Mouse (Mus musculus) small intestine, adult 2 months (tissue): ENCODE results near the gene Tmem106c. TPM values are rescaled to one million over a fixed set of nuclear protein-coding genes. Genes with fewer than 3 reads are reported as not detected.

ENCODE experiments used
- H3K27ac ChIP-seq: fragments of 200-500 bp; 2 replicates; pipeline ENCODE4 v1.5.1; 2012; ENCODE audit warnings: low read depth, low read length, control low read depth, inconsistent platforms; ENCODE audit not compliant: insufficient read depth
- H3K27me3 ChIP-seq: fragments of 200-500 bp; 2 replicates; pipeline ENCODE4 v1.6.1; 2012; ENCODE audit warnings: mild to moderate bottlenecking, moderate library complexity, low read length, inconsistent platforms; ENCODE audit not compliant: control insufficient read depth, insufficient read depth
- H3K36me3 ChIP-seq: fragments of 200-500 bp; 2 replicates; pipeline ENCODE4 v1.6.1; 2012; ENCODE audit warnings: mild to moderate bottlenecking, low read length, control low read depth, inconsistent platforms; ENCODE audit not compliant: control insufficient read depth, insufficient read depth
- H3K4me1 ChIP-seq: fragments of 200-500 bp; 2 replicates; pipeline ENCODE4 v1.6.1; 2012; ENCODE audit warnings: low read length, inconsistent platforms, mixed read lengths; ENCODE audit not compliant: control insufficient read depth, insufficient read depth, insufficient read length
- H3K4me3 ChIP-seq: fragments of 200-500 bp; 2 replicates; pipeline ENCODE4 v1.5.1; 2012; ENCODE audit warnings: low read depth, mild to moderate bottlenecking, control low read depth, inconsistent platforms, low read length, moderate library complexity
- CTCF ChIP-seq: fragments of 200-500 bp; IDR thresholded peaks from 2 replicates; pipeline ENCODE4 v1.5.1; 2012; ENCODE audit warnings: low read depth, mild to moderate bottlenecking, control low read depth, inconsistent platforms, low read length, moderate library complexity, mixed read lengths; ENCODE audit not compliant: insufficient replicate concordance, insufficient read length; ENCODE audit errors: extremely low read depth
- POLR2A ChIP-seq: fragments of 200-500 bp; IDR thresholded peaks from 2 replicates; pipeline ENCODE4 v1.6.1; 2012; ENCODE audit warnings: low read depth, mild to moderate bottlenecking, control low read depth, inconsistent platforms, low read length, moderate library complexity
- WGBS: fragments of 180-500 bp; shearing (Covaris S2); methylation state at CpG from one replicate; pipeline ENCODE4 v1.1.7; 2018; 5-methylcytosine and 5-hydroxymethylcytosine counted together
- polyA plus RNA-seq: library from polyadenylated mRNA; depleted of rRNA; stranded (reverse); fragments of >200 nt; gene quantifications from 2 replicates; pipeline ENCODE4 v1.2.3, GENCODE M21; 2012

The Tmem106c gene
- polyA plus RNA-seq, 1 experiment, result 8.6 TPM

DNA sequence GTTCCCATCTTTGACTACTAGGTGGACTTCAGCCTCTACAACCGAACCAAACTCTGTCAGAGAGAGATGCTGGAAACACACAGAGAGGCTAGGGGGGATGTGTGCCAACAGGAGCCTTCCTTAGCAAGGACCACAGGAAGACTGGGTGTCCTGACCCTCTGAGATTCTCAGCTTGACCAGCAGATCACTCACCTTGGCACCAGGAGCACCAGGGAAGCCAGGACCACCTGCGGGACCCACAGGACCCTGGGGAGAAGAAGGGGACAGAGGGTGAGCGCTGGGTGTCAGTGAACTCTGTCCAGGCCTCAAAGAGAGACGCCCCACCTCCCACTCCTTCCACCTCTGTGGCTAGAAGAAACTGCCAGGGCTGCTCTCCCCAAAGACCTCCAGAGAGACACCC is 26.7 kb downstream of the Tmem106c start:
- H3K27me3 ChIP-seq, result no peaks in the 10 kb centered on the region
- H3K36me3 ChIP-seq, result no peaks in the 10 kb centered on the region
- H3K27ac ChIP-seq, result no peak overlapping the region
- H3K4me1 ChIP-seq, result no peaks in the 10 kb centered on the region; the same call in 1 of the 2 replicates
- no peak for TF ChIP-seq CTCF
- TF ChIP-seq POLR2A, result no peak
- no peak overlapping the region for H3K4me3 ChIP-seq
- 52% methylated on average over 4 of the region's 4 CpGs for WGBS

DNA sequence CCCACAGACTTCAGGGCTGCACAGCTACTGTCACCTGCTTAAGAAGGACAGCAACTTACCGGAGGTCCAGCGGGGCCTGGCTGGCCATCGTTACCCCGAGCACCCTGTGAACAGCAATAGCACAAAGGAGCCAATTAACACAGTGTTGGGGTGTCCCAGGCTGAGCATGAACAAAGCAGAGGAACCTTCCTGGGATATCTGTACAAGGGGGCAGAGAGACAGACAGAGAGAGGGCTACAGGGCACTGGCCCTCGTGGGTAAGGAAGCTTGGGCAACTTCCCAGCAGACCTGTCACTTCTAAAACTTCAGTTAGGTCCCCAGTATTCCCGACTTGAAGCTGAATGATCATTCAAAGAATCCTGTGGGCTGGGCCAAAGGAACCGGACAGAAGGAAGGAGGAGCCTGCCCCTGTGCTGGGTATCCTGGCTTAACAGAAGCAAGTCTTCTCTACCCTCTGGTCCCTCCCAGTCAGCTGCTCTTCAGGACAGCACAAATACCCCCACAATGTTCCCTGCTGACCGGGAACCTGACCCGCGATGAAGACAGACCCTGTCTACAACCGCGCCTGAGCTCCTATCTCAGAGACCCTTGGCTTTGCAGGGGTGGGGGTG is 27.4 kb downstream of the Tmem106c start:
- TF ChIP-seq POLR2A, result no peak
- TF ChIP-seq CTCF, result no peak
- Histone ChIP-seq H3K27ac (no peak overlapping the region), H3K36me3 (no peaks in the 10 kb centered on the region), H3K27me3 (no peaks in the 10 kb centered on the region), H3K4me3 (no peak overlapping the region), H3K4me1 (no peaks in the 10 kb centered on the region; the same call in 1 of the 2 replicates)
- WGBS, result 65% methylated on average over 12 of the region's 12 CpGs

DNA sequence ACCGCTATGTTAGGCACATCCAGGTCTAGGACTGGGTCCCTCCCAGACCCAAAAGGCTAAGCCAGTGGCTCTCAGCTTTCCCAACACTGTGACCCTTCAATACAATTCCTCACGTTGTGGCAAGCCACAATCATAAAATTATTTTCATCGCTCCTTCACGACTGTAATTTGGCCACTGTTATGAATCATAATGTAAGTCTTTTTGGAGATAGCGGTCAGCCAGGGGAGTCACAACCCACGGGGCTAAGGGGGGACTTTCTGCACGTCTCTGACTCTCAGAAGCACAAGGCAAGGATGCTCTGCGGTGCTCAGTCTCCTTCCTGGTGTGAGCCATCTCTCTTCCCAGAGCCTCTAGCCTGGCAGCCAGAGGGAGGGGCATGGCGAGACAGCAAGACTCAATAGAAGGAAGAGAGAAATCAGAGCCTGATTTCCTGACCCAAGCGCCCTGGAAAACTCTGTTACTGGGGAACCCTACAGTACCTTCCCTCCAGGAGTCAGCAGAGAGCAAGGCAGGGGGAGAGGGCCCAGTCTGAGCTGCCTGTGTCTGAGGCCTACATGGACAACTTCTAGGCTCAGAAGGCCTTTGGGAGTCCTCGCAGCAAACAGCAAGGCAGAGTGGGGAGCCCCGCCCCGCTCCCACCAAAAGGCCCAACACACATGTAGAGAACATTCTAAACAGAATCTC is 28.2 kb downstream of the Tmem106c start:
- 72% methylated on average over 13 of the region's 13 CpGs for WGBS
- Histone ChIP-seq H3K27ac (no peak overlapping the region), H3K4me1 (no peaks in the 10 kb centered on the region; the same call in 1 of the 2 replicates), H3K36me3 (no peaks in the 10 kb centered on the region), H3K4me3 (no peak overlapping the region), H3K27me3 (no peaks in the 10 kb centered on the region)
- no peak for TF ChIP-seq CTCF

DNA sequence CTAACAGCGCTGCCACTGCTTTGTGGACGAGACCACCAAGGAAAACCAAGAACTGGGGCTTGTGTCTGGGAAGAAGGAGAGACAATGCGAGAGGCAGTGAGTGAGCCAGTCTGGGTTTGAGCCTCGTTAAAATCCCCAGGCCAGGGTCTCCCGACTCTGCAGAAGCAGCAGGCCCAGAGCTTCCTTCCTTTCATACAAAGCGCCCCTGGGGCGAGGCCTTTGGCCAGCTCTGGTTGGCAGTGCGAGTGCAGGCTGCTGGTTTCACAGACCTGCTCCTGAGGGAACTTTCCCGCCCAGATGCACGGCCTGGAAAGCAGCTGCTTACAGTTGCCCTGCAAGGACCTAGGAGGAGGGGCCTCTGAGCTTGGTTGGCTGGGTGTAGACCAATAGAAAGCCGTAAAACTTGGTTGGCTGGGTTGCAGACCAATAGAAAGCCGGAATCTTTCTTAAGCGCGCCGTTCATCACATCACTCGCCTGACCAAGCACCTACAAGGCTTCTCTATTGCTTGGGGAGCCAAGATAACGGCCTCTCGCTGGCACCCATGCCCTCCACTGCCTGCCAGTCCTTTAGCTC is 28.8 kb downstream of the Tmem106c start:
- H3K4me3 ChIP-seq, result 0 out of 2 replicates have a peak overlapping the region, but pooled peaks have one; percentile 14
- no peaks in the 10 kb centered on the region; the same call in 1 of the 2 replicates for H3K4me1 ChIP-seq
- 10% methylated on average over 18 of the region's 18 CpGs for WGBS
- no peaks in the 10 kb centered on the region for H3K27me3 ChIP-seq
- no peaks in the 10 kb centered on the region for H3K36me3 ChIP-seq
- TF ChIP-seq POLR2A (no peak), CTCF (no peak)
- H3K27ac ChIP-seq, result no peak overlapping the region

DNA sequence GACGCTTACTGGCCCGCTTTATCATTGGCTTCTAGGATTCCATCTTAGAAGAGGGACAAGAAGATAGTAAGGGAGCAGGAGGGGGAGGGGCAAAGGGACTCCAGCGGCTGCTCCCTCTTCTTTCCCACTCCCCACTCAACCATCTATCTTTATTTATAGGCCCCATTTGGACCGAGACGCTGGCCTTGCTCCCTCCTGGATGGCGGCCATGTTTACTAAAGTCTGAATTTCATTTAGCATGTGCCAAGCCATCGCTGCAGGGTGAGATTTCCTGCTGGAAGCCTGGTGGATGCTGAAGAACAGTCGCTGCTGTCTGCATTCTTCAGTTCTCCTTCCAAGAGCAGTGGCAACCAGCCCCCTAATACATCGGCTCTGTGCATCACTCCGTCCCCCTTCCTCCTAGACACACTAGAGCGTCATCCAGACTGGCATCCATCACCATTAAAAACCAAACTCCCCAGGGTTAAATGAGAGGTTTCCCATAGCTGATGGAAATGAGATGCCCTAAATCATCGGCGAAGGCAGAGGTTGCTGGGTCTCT is 32.8 kb downstream of the Tmem106c start:
- 76% methylated on average over 13 of the region's 13 CpGs for WGBS
- Histone ChIP-seq H3K27me3 (peaks cover 27% of the 10 kb centered on the region), H3K27ac (no peak overlapping the region), H3K4me1 (peaks cover 10% of the 10 kb centered on the region), H3K36me3 (no peaks in the 10 kb centered on the region), H3K4me3 (no peak overlapping the region)
- TF ChIP-seq POLR2A (no peak), CTCF (no peak)

DNA sequence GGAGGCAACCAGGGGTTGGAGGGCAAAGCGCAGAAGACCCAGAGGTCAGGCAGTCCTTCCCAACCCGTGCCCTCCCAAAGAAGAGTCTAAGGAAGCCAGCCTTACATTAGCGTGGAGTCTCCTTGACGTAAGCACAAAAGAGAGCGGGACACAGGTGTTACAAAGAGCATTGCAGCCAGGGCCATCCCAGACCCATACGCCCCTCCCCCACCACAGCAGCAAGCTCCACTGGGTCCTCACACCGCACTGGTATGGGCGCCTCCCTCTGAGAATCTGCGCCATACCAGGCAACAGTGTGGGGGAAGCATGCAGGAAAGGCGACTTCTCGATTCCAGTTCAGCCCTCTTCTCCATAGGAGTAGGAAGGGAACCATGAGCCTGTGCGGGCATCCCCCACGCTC is 35.5 kb downstream of the Tmem106c start:
- Histone ChIP-seq H3K27me3 (peaks cover 53% of the 10 kb centered on the region), H3K27ac (no peak overlapping the region), H3K36me3 (no peaks in the 10 kb centered on the region), H3K4me3 (no peak overlapping the region), H3K4me1 (peaks cover 21% of the 10 kb centered on the region)
- 25% methylated on average over 13 of the region's 13 CpGs for WGBS
- TF ChIP-seq POLR2A, result no peak
- TF ChIP-seq CTCF, result no peak

DNA sequence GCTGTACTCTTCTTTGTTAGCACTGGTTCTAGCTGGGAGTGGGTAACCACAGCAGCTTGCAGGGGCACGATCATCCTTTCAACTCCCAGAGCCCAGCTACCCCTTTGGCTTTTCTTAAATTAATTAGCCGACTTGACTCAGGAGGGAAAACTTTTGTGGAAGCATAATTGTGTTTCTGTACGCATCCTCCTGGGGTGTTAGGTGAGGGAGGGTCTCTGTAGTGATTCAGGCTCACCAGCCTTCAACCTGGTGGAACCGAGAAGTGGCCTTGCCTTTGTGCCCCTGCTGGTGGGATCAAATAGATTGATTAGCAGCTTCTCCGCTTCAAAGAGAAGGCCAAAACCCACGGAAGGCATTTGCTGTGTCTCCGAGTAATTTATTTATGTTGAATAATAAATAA is 36.0 kb downstream of the Tmem106c start:
- Histone ChIP-seq H3K27ac (no peak overlapping the region), H3K27me3 (peaks cover 58% of the 10 kb centered on the region), H3K4me3 (no peak overlapping the region), H3K4me1 (peaks cover 21% of the 10 kb centered on the region), H3K36me3 (no peaks in the 10 kb centered on the region)
- 21% methylated on average over 7 of the region's 7 CpGs for WGBS
- TF ChIP-seq POLR2A, result no peak
- TF ChIP-seq CTCF, result no peak
